19 mouse cellular contexts compared by ENCODE assay signal in the genomic region with DNA sequence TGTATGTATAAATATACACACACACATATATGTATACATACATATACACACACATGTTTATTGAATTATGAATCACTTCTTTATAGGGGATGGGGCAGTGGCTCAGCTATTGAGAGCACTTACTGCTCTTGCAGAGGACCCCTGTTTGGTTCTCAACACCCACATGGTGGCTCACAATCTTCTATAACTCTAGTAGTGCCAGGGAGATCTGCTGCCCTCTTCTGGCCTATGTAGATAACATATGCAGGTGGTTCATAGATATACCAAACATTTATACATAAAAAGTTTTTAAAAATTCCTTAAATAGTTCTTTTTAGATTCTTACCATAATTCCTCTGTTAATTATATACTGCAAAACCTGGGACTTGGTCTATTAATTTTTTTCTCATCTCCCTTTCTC.
DNase-seq lines count a peak whose midpoint lies in the region; ATAC-seq and TF ChIP-seq lines count a peak whose summit lies in the region.
"Had no signal": no experiment of that assay in that cellular context is flagged by ENCODE, and none has a peak within 500 bp of the region (broad histone marks: within the 10 kb centered on the region; RNA-seq: fewer than 3 reads in every experiment).

No protein-coding gene starts in this region.

- DNase-seq in forebrain, postnatal 0 days = no peak
- DNase-seq in forebrain, embryonic 10.5 days (ENCODE audit: extremely low spot score, low spot score) = no peak
- no peak for DNase-seq in lung, postnatal 0 days (ENCODE audit: low spot score)
- DNase-seq in lung, adult 18-20 months = no peak
- DNase-seq in adrenal gland, adult 8-10 months = no peak
- DNase-seq in left cerebral cortex, postnatal 10 days (ENCODE audit: extremely low spot score in 1 of 2, low spot score in 2 of 2) = no peak
- DNase-seq: cerebellum, adult 9-10 months; gastrocnemius, postnatal 10 days; kidney, adult 8-10 months; midbrain, embryonic 14.5 days; right cerebral cortex, adult 18-20 months; thymus, adult 2 months had no signal

- no peaks in the 10 kb centered on the region for H3K27me3 ChIP-seq in forebrain, postnatal 0 days (ENCODE audit: insufficient read depth, low read length)
- no peaks in the 10 kb centered on the region for H3K27me3 ChIP-seq in forebrain, embryonic 10.5 days (ENCODE audit: poor library complexity, severe bottlenecking)
- no peaks in the 10 kb centered on the region for H3K27me3 ChIP-seq in lung, postnatal 0 days (replicated peaks; ENCODE audit: insufficient read depth, low read length)
- no peaks in the 10 kb centered on the region for H3K27me3 ChIP-seq in E14TG2a.4 (ENCODE audit: insufficient read depth, low read length)
- H3K27me3 ChIP-seq: embryonic facial prominence, embryonic 13.5 days; heart, embryonic 12.5 days; limb, embryonic 12.5 days had no signal

- no peak overlapping the region for H3K4me3 ChIP-seq in forebrain, postnatal 0 days (ENCODE audit: low read depth, low read length)
- no peak overlapping the region for H3K4me3 ChIP-seq in forebrain, embryonic 10.5 days
- H3K4me3 ChIP-seq in lung, postnatal 0 days (ENCODE audit: low read depth, low read length) = no peak overlapping the region
- H3K4me3 ChIP-seq in E14TG2a.4 (replicated peaks; ENCODE audit: low read length) = no peak overlapping the region
- H3K4me3 ChIP-seq: embryonic facial prominence, embryonic 13.5 days; heart, embryonic 12.5 days; hindbrain, embryonic 10.5 days; limb, embryonic 12.5 days had no signal

- ATAC-seq in forebrain, postnatal 0 days = no peak
- no peak for ATAC-seq in lung, postnatal 0 days
- ATAC-seq in megakaryocyte progenitor cell, adult 5-6 weeks (replicated peaks; ENCODE audit: poor library complexity) = peak; percentile 78
- ATAC-seq: forebrain, embryonic 14.5 days had no signal

- TF ChIP-seq CTCF in forebrain, postnatal 0 days (IDR thresholded peaks at IDR 0.05; ENCODE audit: low read depth) = peak; percentile 12; the same call in 1 of the 2 replicates
- TF ChIP-seq CTCF in lung, postnatal 0 days (IDR thresholded peaks at IDR 0.05) = peak; percentile 36; the same call in 1 of the 2 replicates
- TF ChIP-seq CTCF in E14TG2a.4 (conservative IDR thresholded peaks at IDR 0.05; ENCODE audit: low read length) = peak; percentile 31

- H3K4me1 ChIP-seq in forebrain, postnatal 0 days (ENCODE audit: insufficient read depth) = no peaks in the 10 kb centered on the region
- H3K4me1 ChIP-seq in forebrain, embryonic 10.5 days = no peaks in the 10 kb centered on the region
- H3K4me1 ChIP-seq in lung, postnatal 0 days (ENCODE audit: insufficient read depth, low read depth, low read length) = no peaks in the 10 kb centered on the region
- H3K4me1 ChIP-seq in E14TG2a.4 (replicated peaks; ENCODE audit: low read depth, low read length) = no peaks in the 10 kb centered on the region
- H3K4me1 ChIP-seq: embryonic facial prominence, embryonic 13.5 days; heart, embryonic 12.5 days; hindbrain, embryonic 10.5 days; limb, embryonic 12.5 days had no signal

- no peak overlapping the region for H3K4me2 ChIP-seq in forebrain, postnatal 0 days (ENCODE audit: low read depth)
- H3K4me2 ChIP-seq in lung, postnatal 0 days (replicated peaks; ENCODE audit: low read depth, low read length) = no peak overlapping the region
- H3K4me2 ChIP-seq: embryonic facial prominence, embryonic 13.5 days; heart, embryonic 12.5 days; limb, embryonic 12.5 days had no signal

- intact Hi-C loops in left cerebral cortex, postnatal 10 days (cut with DNase I) = no loop called here

- TF ChIP-seq EP300 in lung, postnatal 0 days (IDR thresholded peaks at IDR 0.05) = no peak

- no peak overlapping the region for H3K27ac ChIP-seq in forebrain, postnatal 0 days (ENCODE audit: low read depth, low read length)
- no peak overlapping the region for H3K27ac ChIP-seq in forebrain, embryonic 10.5 days
- no peak overlapping the region for H3K27ac ChIP-seq in lung, postnatal 0 days (ENCODE audit: low read length)
- H3K27ac ChIP-seq: embryonic facial prominence, embryonic 13.5 days; hindbrain, embryonic 10.5 days; limb, embryonic 12.5 days had no signal

- no peaks in the 10 kb centered on the region for H3K36me3 ChIP-seq in forebrain, postnatal 0 days (ENCODE audit: insufficient read depth)
- H3K36me3 ChIP-seq in forebrain, embryonic 10.5 days (replicated peaks) = peaks cover 11% of the 10 kb centered on the region
- no peaks in the 10 kb centered on the region for H3K36me3 ChIP-seq in lung, postnatal 0 days (ENCODE audit: insufficient read depth, low read length)
- no peaks in the 10 kb centered on the region for H3K36me3 ChIP-seq in E14TG2a.4 (ENCODE audit: insufficient read depth, low read length)
- H3K36me3 ChIP-seq: limb, embryonic 12.5 days had no signal

- H3K9ac ChIP-seq in forebrain, postnatal 0 days = no peak overlapping the region
- no peak overlapping the region for H3K9ac ChIP-seq in lung, postnatal 0 days (replicated peaks; ENCODE audit: low read depth)
- H3K9ac ChIP-seq: embryonic facial prominence, embryonic 13.5 days; heart, embryonic 12.5 days; limb, embryonic 12.5 days had no signal

- H3K9me3 ChIP-seq in forebrain, postnatal 0 days (ENCODE audit: low read length) = no peaks in the 10 kb centered on the region
- H3K9me3 ChIP-seq in forebrain, embryonic 10.5 days = no peaks in the 10 kb centered on the region
- no peaks in the 10 kb centered on the region for H3K9me3 ChIP-seq in lung, postnatal 0 days (ENCODE audit: low read length)
- no peaks in the 10 kb centered on the region for H3K9me3 ChIP-seq in E14TG2a.4 (ENCODE audit: low read length)
- H3K9me3 ChIP-seq: embryonic facial prominence, embryonic 13.5 days; heart, embryonic 12.5 days; hindbrain, embryonic 10.5 days; limb, embryonic 12.5 days had no signal
